9 mouse cellular contexts compared by ENCODE assay signal in genomic region chr5:121815067-121815466, GRCm38 (mm10). TPM values are rescaled to one million over a fixed set of nuclear protein-coding genes. Genes with fewer than 3 reads are reported as not detected.
DNase-seq lines count a peak whose midpoint lies in the region; ATAC-seq and TF ChIP-seq lines count a peak whose summit lies in the region.
"Had no signal": no experiment of that assay in that cellular context is flagged by ENCODE, and none has a peak within 500 bp of the region (broad histone marks: within the 10 kb centered on the region; RNA-seq: fewer than 3 reads in every experiment).

No protein-coding gene starts in this region.

- no peaks in the 10 kb centered on the region for H3K27me3 ChIP-seq in hindbrain, embryonic 10.5 days (ENCODE audit: insufficient read depth, poor library complexity, severe bottlenecking)
- no peaks in the 10 kb centered on the region for H3K27me3 ChIP-seq in hindbrain, embryonic 13.5 days
- H3K27me3 ChIP-seq in E14TG2a.4 (ENCODE audit: insufficient read depth, low read length): no peaks in the 10 kb centered on the region
- H3K27me3 ChIP-seq: limb, embryonic 15.5 days had no signal

- H3K27ac ChIP-seq in hindbrain, embryonic 10.5 days: no peak overlapping the region
- H3K27ac ChIP-seq in hindbrain, embryonic 13.5 days: no peak overlapping the region

- no peak for ATAC-seq in hindbrain, embryonic 13.5 days (ENCODE audit: low FRiP score)
- 0 out of 2 replicates have a peak, but pooled peaks have one; percentile 11 for ATAC-seq in megakaryocyte-erythroid progenitor cell, adult 5-6 weeks (replicated peaks; ENCODE audit: low FRiP score, low TSS enrichment, poor library complexity, severe bottlenecking)
- no peak for ATAC-seq in erythroid progenitor cell, adult 5-6 weeks (replicated peaks; ENCODE audit: low FRiP score, poor library complexity, severe bottlenecking)

- no peaks in the 10 kb centered on the region for H3K4me1 ChIP-seq in hindbrain, embryonic 10.5 days (replicated peaks)
- no peaks in the 10 kb centered on the region for H3K4me1 ChIP-seq in hindbrain, embryonic 13.5 days (replicated peaks)
- peaks cover 82% of the 10 kb centered on the region for H3K4me1 ChIP-seq in E14TG2a.4 (replicated peaks; ENCODE audit: low read depth, low read length)

- no peak overlapping the region for H3K9ac ChIP-seq in hindbrain, embryonic 13.5 days
- H3K9ac ChIP-seq: limb, embryonic 15.5 days had no signal

- no peak overlapping the region for H3K4me2 ChIP-seq in hindbrain, embryonic 13.5 days
- H3K4me2 ChIP-seq: limb, embryonic 15.5 days had no signal

- no peak overlapping the region for H3K4me3 ChIP-seq in hindbrain, embryonic 10.5 days
- H3K4me3 ChIP-seq in hindbrain, embryonic 13.5 days: no peak overlapping the region
- H3K4me3 ChIP-seq in E14TG2a.4 (replicated peaks; ENCODE audit: low read length): no peak overlapping the region
- H3K4me3 ChIP-seq: limb, embryonic 15.5 days had no signal

- peak; percentile 36 for DNase-seq in hindbrain, embryonic 10.5 days (ENCODE audit: low spot score)
- DNase-seq in c-Kit-positive CD71-positive TER-119-positive erythroid progenitor cells, embryonic 14.5 days (ENCODE audit: low spot score): peak; percentile 52
- DNase-seq in heart, adult 9 months (ENCODE audit: low spot score in 2 of 2): peak; percentile 68 to 78
- DNase-seq in kidney, postnatal 25 days: peak; percentile 85 to 91

- H3K36me3 ChIP-seq in hindbrain, embryonic 10.5 days: peaks cover 98% of the 10 kb centered on the region
- peaks cover 94% of the 10 kb centered on the region for H3K36me3 ChIP-seq in hindbrain, embryonic 13.5 days
- peaks cover 100% of the 10 kb centered on the region for H3K36me3 ChIP-seq in E14TG2a.4 (ENCODE audit: insufficient read depth, low read length)

- H3K9me3 ChIP-seq in hindbrain, embryonic 10.5 days: no peaks in the 10 kb centered on the region
- no peaks in the 10 kb centered on the region for H3K9me3 ChIP-seq in hindbrain, embryonic 13.5 days
- H3K9me3 ChIP-seq in E14TG2a.4 (ENCODE audit: low read length): no peaks in the 10 kb centered on the region
- H3K9me3 ChIP-seq: limb, embryonic 15.5 days had no signal

- peak; percentile 51 for TF ChIP-seq CTCF in E14TG2a.4 (conservative IDR thresholded peaks at IDR 0.05; ENCODE audit: low read length)

- 72% methylated on average over 3 of the region's 3 CpGs for WGBS in hindbrain, embryonic 10.5 days
- 69% methylated on average over 3 of the region's 3 CpGs for WGBS in hindbrain, embryonic 13.5 days

RNA-seq across cellular contexts. Expression of gene Sh2b3, which starts 22.4 kb away (rescaled TPM):
- polyA plus RNA-seq in hindbrain, embryonic 10.5 days (2016; fragmentation: Nextera tagmentation; extraction: Ambion mirVana): 9.3 and 11.1 TPM in 2 replicates
- 6.4 and 6.5 TPM in 2 replicates for polyA plus RNA-seq in hindbrain, embryonic 13.5 days (2015; fragmentation: Nextera tagmentation; extraction: Ambion mirVana)
- total RNA-seq in megakaryocyte-erythroid progenitor cell, adult 5-6 weeks (2014; fragmentation: Nextera tagmentation): 11.2 and 13.3 TPM in 2 replicates
- 5.1 and 5.3 TPM in 2 replicates for total RNA-seq in megakaryocyte-erythroid progenitor cell, adult 5-6 weeks (2017)
- 12.2 and 14.1 TPM in 2 replicates for total RNA-seq in erythroid progenitor cell, adult 5-6 weeks (2015; ENCODE audit: low replicate concordance)
- total RNA-seq in erythroid progenitor cell, adult 5-6 weeks (2017; ENCODE audit: low replicate concordance): 4.4 and 4.6 TPM in 2 replicates

RNA-seq across cellular contexts. Expression of gene Pheta1, which starts 33.7 kb away (rescaled TPM):
- 44.8 and 54.5 TPM in 2 replicates for polyA plus RNA-seq in hindbrain, embryonic 10.5 days (2016; fragmentation: Nextera tagmentation; extraction: Ambion mirVana)
- polyA plus RNA-seq in hindbrain, embryonic 13.5 days (2015; fragmentation: Nextera tagmentation; extraction: Ambion mirVana): 45.5 and 47.4 TPM in 2 replicates
- total RNA-seq in megakaryocyte-erythroid progenitor cell, adult 5-6 weeks (2014; fragmentation: Nextera tagmentation): 2.9 and 4.2 TPM in 2 replicates
- 0.42 and 2.6 TPM in 2 replicates for total RNA-seq in megakaryocyte-erythroid progenitor cell, adult 5-6 weeks (2017)
- not detected in 2 replicates for total RNA-seq in erythroid progenitor cell, adult 5-6 weeks (2015; ENCODE audit: low replicate concordance)
- 0.13 TPM in 1 of 2 replicates, not detected in the other for total RNA-seq in erythroid progenitor cell, adult 5-6 weeks (2017; ENCODE audit: low replicate concordance)

Comparison
In these comparisons a context has a peak if more than half of its experiments do, and no peak if none do; other contexts are left out.
1. DNase-seq: peak in every context shown above with its lines; median percentile 88 in kidney, postnatal 25 days; 73 in heart, adult 9 months; 52 in c-Kit-positive CD71-positive TER-119-positive erythroid progenitor cells, embryonic 14.5 days; 36 in hindbrain, embryonic 10.5 days.